Mouse (Mus musculus) limb, embryonic 12.5 days (tissue): ENCODE results near the gene Zbtb34. TPM values are rescaled to one million over a fixed set of nuclear protein-coding genes. Genes with fewer than 3 reads are reported as not detected.

ENCODE experiments used
- ATAC-seq: fragments of 200-750 bp; cut with Nextera tagmentation; 2 replicates; pipeline ENCODE4 v1.8.0; 2017; ENCODE audit warnings: low read depth, moderate TSS enrichment; ENCODE audit not compliant: insufficient number of reproducible peaks, insufficient read depth, low FRiP score, low TSS enrichment
- H3K27ac ChIP-seq: fragments of 300-500 bp; sonication (generic); 2 replicates; pipeline ENCODE4 v1.5.1; 2016; ENCODE audit warnings: mild to moderate bottlenecking, moderate library complexity
- H3K27me3 ChIP-seq: fragments of 300-500 bp; sonication (generic); 2 replicates; pipeline ENCODE4 v1.6.1; 2016; ENCODE audit warnings: mild to moderate bottlenecking, moderate library complexity
- H3K36me3 ChIP-seq: fragments of 300-500 bp; sonication (generic); 2 replicates; pipeline ENCODE4 v1.6.1; 2016; ENCODE audit warnings: mild to moderate bottlenecking, moderate library complexity
- H3K4me1 ChIP-seq: fragments of 300-500 bp; sonication (generic); replicated peaks from 2 replicates; pipeline ENCODE4 v1.6.1; 2016
- H3K4me2 ChIP-seq: fragments of 300-500 bp; sonication (generic); 2 replicates; pipeline ENCODE4 v1.6.1; 2016; ENCODE audit warnings: mild to moderate bottlenecking, moderate library complexity
- H3K4me3 ChIP-seq: fragments of 300-500 bp; sonication (generic); replicated peaks from 2 replicates; pipeline ENCODE4 v1.5.1; 2016; ENCODE audit warnings: mild to moderate bottlenecking
- H3K9ac ChIP-seq: fragments of 300-500 bp; sonication (generic); replicated peaks from 2 replicates; pipeline ENCODE4 v1.6.1; 2016; ENCODE audit warnings: mild to moderate bottlenecking, moderate library complexity
- H3K9me3 ChIP-seq: fragments of 300-500 bp; sonication (generic); 2 replicates; pipeline ENCODE4 v1.6.1; 2016; ENCODE audit warnings: mild to moderate bottlenecking, moderate library complexity
- WGBS: fragments of 180-500 bp; shearing (Covaris S2); methylation state at CpG from one replicate; pipeline ENCODE4 v1.1.7; 2016; 5-methylcytosine and 5-hydroxymethylcytosine counted together
- polyA plus RNA-seq: library from polyadenylated mRNA; unstranded; fragments of >200 nt; fragmentation: Nextera tagmentation; extraction: Ambion mirVana; gene quantifications from 2 replicates; pipeline ENCODE4 v1.2.1, GENCODE M21; 2016

Gene Zbtb34
- polyA plus RNA-seq: 8.7 and 8.9 TPM in 2 replicates

- peak within 1 kb of the TSS; percentile 88 for H3K4me2 ChIP-seq
- WGBS: under 1% methylated on average over 94 of the region's 102 CpGs
- no peaks in the 10 kb centered on the region for H3K27me3 ChIP-seq
- peak within 1 kb of the TSS; percentile 70 for H3K27ac ChIP-seq
- H3K4me1 ChIP-seq: peaks cover 28% of the 10 kb centered on the region
- peaks cover 12% of the 10 kb centered on the region for H3K36me3 ChIP-seq
- peak within 1 kb of the TSS; percentile 92 for H3K9ac ChIP-seq
- peak within 1 kb of the TSS; percentile 100 for H3K4me3 ChIP-seq
- ATAC-seq: peak; percentile 52
- H3K9me3 ChIP-seq: no peaks in the 10 kb centered on the region
These were observed at the start of gene Zbtb34 for GRCm38 (mm10) chr2:33430771-33431699. Gene Zbtb34, minus strand, starts transcription at chr2:33431324.

GRCm38 (mm10) chr2:33477961-33478755 lies 47.0 kb upstream of the Zbtb34 start:
- Histone ChIP-seq H3K27ac (no peak overlapping the region), H3K36me3 (no peaks in the 10 kb centered on the region), H3K4me2 (no peak overlapping the region), H3K9me3 (0 out of 2 replicates have a peak, but pooled peaks cover 3% of the 10 kb centered on the region), H3K9ac (no peak overlapping the region), H3K4me1 (peaks cover 6% of the 10 kb centered on the region), H3K27me3 (no peaks in the 10 kb centered on the region), H3K4me3 (no peak overlapping the region)
- WGBS: 90% methylated on average over 10 of the region's 10 CpGs
- no peak for ATAC-seq

- Histone ChIP-seq H3K27ac (no peak overlapping the region), H3K9ac (no peak overlapping the region), H3K27me3 (0 out of 2 replicates have a peak, but pooled peaks cover 5% of the 10 kb centered on the region), H3K4me3 (no peak overlapping the region), H3K36me3 (no peaks in the 10 kb centered on the region), H3K4me1 (peaks cover 6% of the 10 kb centered on the region), H3K4me2 (no peak overlapping the region), H3K9me3 (0 out of 2 replicates have a peak, but pooled peaks cover 2% of the 10 kb centered on the region)
- no peak for ATAC-seq
These were observed 44.8 kb upstream of the Zbtb34 start for GRCm38 (mm10) chr2:33475961-33476360.

- Histone ChIP-seq H3K27me3 (0 out of 2 replicates have a peak, but pooled peaks cover 5% of the 10 kb centered on the region), H3K9me3 (no peaks in the 10 kb centered on the region), H3K4me2 (peak within 1 kb of the TSS; percentile 90), H3K4me1 (peaks cover 18% of the 10 kb centered on the region), H3K36me3 (peaks cover 9% of the 10 kb centered on the region), H3K4me3 (peak within 1 kb of the TSS; percentile 95), H3K27ac (no peak within 1 kb of the TSS), H3K9ac (peak within 1 kb of the TSS; percentile 85)
- 5% methylated on average over 36 of the region's 36 CpGs for WGBS
- peak; percentile 89 for ATAC-seq
These were observed 37.5 kb upstream of the Zbtb34 start, which contains the start of gene Zbtb43 for GRCm38 (mm10) chr2:33468466-33469097. Gene Zbtb43, minus strand, starts transcription at chr2:33468559.

GRCm38 (mm10) chr2:33467546-33468465 lies 36.7 kb upstream of the Zbtb34 start:
- Histone ChIP-seq H3K9ac (peak overlapping the region; percentile 85), H3K9me3 (no peaks in the 10 kb centered on the region), H3K4me1 (peaks cover 18% of the 10 kb centered on the region), H3K36me3 (peaks cover 16% of the 10 kb centered on the region), H3K27me3 (0 out of 2 replicates have a peak, but pooled peaks cover 5% of the 10 kb centered on the region), H3K4me3 (peak overlapping the region; percentile 95), H3K4me2 (peak overlapping the region; percentile 90), H3K27ac (no peak overlapping the region)
- peak; percentile 32; the same call in 1 of the 2 replicates for ATAC-seq
- 6% methylated on average over 50 of the region's 57 CpGs for WGBS

- H3K9me3 ChIP-seq: no peaks in the 10 kb centered on the region
- 80% methylated on average over 4 of the region's 4 CpGs for WGBS
- H3K36me3 ChIP-seq: peaks cover 35% of the 10 kb centered on the region
- no peak for ATAC-seq
- no peak overlapping the region for H3K27ac ChIP-seq
- no peak overlapping the region for H3K4me2 ChIP-seq
- H3K27me3 ChIP-seq: no peaks in the 10 kb centered on the region
- 0 out of 2 replicates have a peak overlapping the region, but pooled peaks have one; percentile 18 for H3K9ac ChIP-seq
- H3K4me3 ChIP-seq: no peak overlapping the region
- H3K4me1 ChIP-seq: peaks cover 22% of the 10 kb centered on the region
These were observed 34.8 kb upstream of the Zbtb34 start for GRCm38 (mm10) chr2:33465966-33466365.

GRCm38 (mm10) chr2:33465215-33465614 lies 34.1 kb upstream of the Zbtb34 start:
- Histone ChIP-seq H3K36me3 (peaks cover 42% of the 10 kb centered on the region), H3K27me3 (no peaks in the 10 kb centered on the region), H3K4me2 (no peak overlapping the region), H3K9me3 (no peaks in the 10 kb centered on the region), H3K9ac (no peak overlapping the region; the same call in 1 of the 2 replicates), H3K4me3 (no peak overlapping the region), H3K27ac (no peak overlapping the region), H3K4me1 (peaks cover 23% of the 10 kb centered on the region)
- ATAC-seq: no peak
- 81% methylated on average over 5 of the region's 5 CpGs for WGBS

- H3K36me3 ChIP-seq: peaks cover 61% of the 10 kb centered on the region
- peaks cover 16% of the 10 kb centered on the region for H3K4me1 ChIP-seq
- 91% methylated on average over 7 of the region's 7 CpGs for WGBS
- H3K9me3 ChIP-seq: no peaks in the 10 kb centered on the region
- no peak overlapping the region for H3K27ac ChIP-seq
- no peaks in the 10 kb centered on the region for H3K27me3 ChIP-seq
- H3K4me2 ChIP-seq: no peak overlapping the region
- no peak overlapping the region for H3K9ac ChIP-seq
- no peak for ATAC-seq
- no peak overlapping the region for H3K4me3 ChIP-seq
These were observed 30.9 kb upstream of the Zbtb34 start for GRCm38 (mm10) chr2:33462066-33462465.

- Histone ChIP-seq H3K4me3 (no peak overlapping the region), H3K9ac (no peak overlapping the region), H3K27me3 (no peaks in the 10 kb centered on the region), H3K36me3 (peaks cover 66% of the 10 kb centered on the region), H3K9me3 (no peaks in the 10 kb centered on the region), H3K4me1 (0 out of 2 replicates have a peak, but pooled peaks cover 10% of the 10 kb centered on the region), H3K4me2 (no peak overlapping the region), H3K27ac (no peak overlapping the region)
- WGBS: 88% methylated on average over 1 of the region's 1 CpGs
- ATAC-seq: no peak
These were observed 29.9 kb upstream of the Zbtb34 start for GRCm38 (mm10) chr2:33461066-33461465.

- ATAC-seq: no peak
- WGBS: 89% methylated on average over 4 of the region's 4 CpGs
- H3K4me3 ChIP-seq: no peak overlapping the region
- no peak overlapping the region for H3K4me2 ChIP-seq
- H3K9me3 ChIP-seq: no peaks in the 10 kb centered on the region
- no peak overlapping the region for H3K27ac ChIP-seq
- peaks cover 80% of the 10 kb centered on the region for H3K36me3 ChIP-seq
- H3K4me1 ChIP-seq: 0 out of 2 replicates have a peak, but pooled peaks cover 5% of the 10 kb centered on the region
- no peak overlapping the region for H3K9ac ChIP-seq
- H3K27me3 ChIP-seq: no peaks in the 10 kb centered on the region
These were observed 28.5 kb upstream of the Zbtb34 start for GRCm38 (mm10) chr2:33459660-33460059.
